Mouse (Mus musculus): ENCODE measurements around the gene Spdya. TPM values are rescaled to one million over a fixed set of nuclear protein-coding genes. Genes with fewer than 3 reads are reported as not detected.
A peak's percentile ranks its signal among the peaks of the same experiment; 100 is the strongest.

Gene Spdya
- polyA plus RNA-seq, 1 experiment from 2014 or later, result 0.62 TPM

- Histone ChIP-seq H3K4me3 (ENCODE audit: control insufficient read depth in 1 of 2, insufficient read depth in 1 of 2, low read depth in 1 of 2, low read length in 2 of 2) (no peak overlapping the region), H3K36me3 (ENCODE audit: control insufficient read depth, insufficient read depth, low read length) (no peaks in the 10 kb centered on the region), H3K9ac (ENCODE audit: low read length) (no peak overlapping the region), H3K27ac (replicated peaks in 1 of 2; ENCODE audit: control insufficient read depth in 1 of 2, insufficient read depth in 1 of 2, low read depth in 2 of 2, low read length in 2 of 2) (no peak overlapping the region), H3K4me2 (ENCODE audit: low read length) (no peak overlapping the region), H3K4me1 (ENCODE audit: control insufficient read depth in 2 of 2, insufficient read depth in 2 of 2, low read length in 2 of 2) (no peaks in the 10 kb centered on the region), H3K9me3 (ENCODE audit: control insufficient read depth, low read length) (no peaks in the 10 kb centered on the region), H3K27me3 (ENCODE audit: control insufficient read depth, insufficient read depth, low read length) (no peaks in the 10 kb centered on the region)
- no peak for ATAC-seq (ENCODE audit: insufficient number of reproducible peaks, insufficient read depth, low FRiP score, low read depth)
- WGBS, result 73% methylated on average over 3 of the region's 3 CpGs
Measured at GRCm38 (mm10) chr17:71537164-71537563, 14.7 kb upstream of the Spdya start.

- Histone ChIP-seq H3K4me3 (ENCODE audit: control insufficient read depth in 1 of 2, insufficient read depth in 1 of 2, low read depth in 1 of 2, low read length in 2 of 2) (no peak overlapping the region), H3K36me3 (ENCODE audit: control insufficient read depth, insufficient read depth, low read length) (no peaks in the 10 kb centered on the region), H3K9ac (ENCODE audit: low read length) (no peak overlapping the region), H3K9me3 (ENCODE audit: control insufficient read depth, low read length) (no peaks in the 10 kb centered on the region), H3K4me2 (ENCODE audit: low read length) (no peak overlapping the region), H3K27me3 (ENCODE audit: control insufficient read depth, insufficient read depth, low read length) (peaks cover 25% of the 10 kb centered on the region), H3K4me1 (ENCODE audit: control insufficient read depth in 2 of 2, insufficient read depth in 2 of 2, low read length in 2 of 2) (peaks cover 3 to 4% of the 10 kb centered on the region in 2 experiments; a peak in 2 of 4 replicates), H3K27ac (replicated peaks in 1 of 2; ENCODE audit: control insufficient read depth in 1 of 2, insufficient read depth in 1 of 2, low read depth in 2 of 2, low read length in 2 of 2) (no peak overlapping the region)
- ATAC-seq (ENCODE audit: insufficient number of reproducible peaks, insufficient read depth, low FRiP score, low read depth), result no peak
- WGBS, result 8% methylated on average over 1 of the region's 1 CpGs
Measured at GRCm38 (mm10) chr17:71548586-71548985, 3.3 kb upstream of the Spdya start.

- peak overlapping the region; percentile 69 for H3K9ac ChIP-seq (ENCODE audit: low read length)
- no peaks in the 10 kb centered on the region for H3K36me3 ChIP-seq (ENCODE audit: control insufficient read depth, insufficient read depth, low read length)
- no peak for ATAC-seq (ENCODE audit: insufficient number of reproducible peaks, insufficient read depth, low FRiP score, low read depth)
- peak overlapping the region; percentile 65 to 66 for H3K4me3 ChIP-seq (ENCODE audit: control insufficient read depth in 1 of 2, insufficient read depth in 1 of 2, low read depth in 1 of 2, low read length in 2 of 2)
- H3K27me3 ChIP-seq (ENCODE audit: control insufficient read depth, insufficient read depth, low read length), result peaks cover 32% of the 10 kb centered on the region
- H3K9me3 ChIP-seq (ENCODE audit: control insufficient read depth, low read length), result no peaks in the 10 kb centered on the region
- H3K4me2 ChIP-seq (ENCODE audit: low read length), result peak overlapping the region; percentile 97
- 12% methylated on average over 6 of the region's 6 CpGs for WGBS
- H3K4me1 ChIP-seq (ENCODE audit: control insufficient read depth in 2 of 2, insufficient read depth in 2 of 2, low read length in 2 of 2), result peaks cover 3 to 4% of the 10 kb centered on the region in 2 experiments; a peak in 2 of 4 replicates
- H3K27ac ChIP-seq (replicated peaks in 1 of 2; ENCODE audit: control insufficient read depth in 1 of 2, insufficient read depth in 1 of 2, low read depth in 2 of 2, low read length in 2 of 2), result no peak overlapping the region
Measured at GRCm38 (mm10) chr17:71551350-71551749, 511 bp upstream of the Spdya start.

GRCm38 (mm10) chr17:71552901-71553300 lies 1.0 kb downstream of the Spdya start:
- no peak for ATAC-seq (ENCODE audit: insufficient number of reproducible peaks, insufficient read depth, low FRiP score, low read depth)
- Histone ChIP-seq H3K36me3 (ENCODE audit: control insufficient read depth, insufficient read depth, low read length) (no peaks in the 10 kb centered on the region), H3K27me3 (ENCODE audit: control insufficient read depth, insufficient read depth, low read length) (peaks cover 32% of the 10 kb centered on the region), H3K27ac (replicated peaks in 1 of 2; ENCODE audit: control insufficient read depth in 1 of 2, insufficient read depth in 1 of 2, low read depth in 2 of 2, low read length in 2 of 2) (no peak overlapping the region), H3K4me1 (ENCODE audit: control insufficient read depth in 2 of 2, insufficient read depth in 2 of 2, low read length in 2 of 2) (peaks cover 3 to 4% of the 10 kb centered on the region in 2 experiments; a peak in 2 of 4 replicates), H3K9me3 (ENCODE audit: control insufficient read depth, low read length) (no peaks in the 10 kb centered on the region), H3K4me3 (ENCODE audit: control insufficient read depth in 1 of 2, insufficient read depth in 1 of 2, low read depth in 1 of 2, low read length in 2 of 2) (peak overlapping the region in 1 of 2 experiments; percentile 66; a peak in 2 of 4 replicates), H3K9ac (ENCODE audit: low read length) (no peak overlapping the region), H3K4me2 (ENCODE audit: low read length) (peak overlapping the region; percentile 97)
- WGBS, result 9% methylated on average over 11 of the region's 11 CpGs

- Histone ChIP-seq H3K9me3 (ENCODE audit: control insufficient read depth, low read length) (no peaks in the 10 kb centered on the region), H3K4me1 (ENCODE audit: control insufficient read depth in 2 of 2, insufficient read depth in 2 of 2, low read length in 2 of 2) (no peaks in the 10 kb centered on the region), H3K27ac (replicated peaks in 1 of 2; ENCODE audit: control insufficient read depth in 1 of 2, insufficient read depth in 1 of 2, low read depth in 2 of 2, low read length in 2 of 2) (no peak overlapping the region), H3K36me3 (ENCODE audit: control insufficient read depth, insufficient read depth, low read length) (no peaks in the 10 kb centered on the region), H3K9ac (ENCODE audit: low read length) (no peak overlapping the region), H3K4me3 (ENCODE audit: control insufficient read depth in 1 of 2, insufficient read depth in 1 of 2, low read depth in 1 of 2, low read length in 2 of 2) (no peak overlapping the region), H3K4me2 (ENCODE audit: low read length) (no peak overlapping the region), H3K27me3 (ENCODE audit: control insufficient read depth, insufficient read depth, low read length) (no peaks in the 10 kb centered on the region)
- ATAC-seq (ENCODE audit: insufficient number of reproducible peaks, insufficient read depth, low FRiP score, low read depth), result no peak
Measured at GRCm38 (mm10) chr17:71561631-71562030, 9.8 kb downstream of the Spdya start.

- Histone ChIP-seq H3K4me1 (ENCODE audit: control insufficient read depth in 2 of 2, insufficient read depth in 2 of 2, low read length in 2 of 2) (no peaks in the 10 kb centered on the region), H3K9me3 (ENCODE audit: control insufficient read depth, low read length) (no peaks in the 10 kb centered on the region), H3K27me3 (ENCODE audit: control insufficient read depth, insufficient read depth, low read length) (no peaks in the 10 kb centered on the region), H3K9ac (ENCODE audit: low read length) (no peak overlapping the region), H3K36me3 (ENCODE audit: control insufficient read depth, insufficient read depth, low read length) (no peaks in the 10 kb centered on the region), H3K4me2 (ENCODE audit: low read length) (no peak overlapping the region), H3K27ac (replicated peaks in 1 of 2; ENCODE audit: control insufficient read depth in 1 of 2, insufficient read depth in 1 of 2, low read depth in 2 of 2, low read length in 2 of 2) (no peak overlapping the region), H3K4me3 (ENCODE audit: control insufficient read depth in 1 of 2, insufficient read depth in 1 of 2, low read depth in 1 of 2, low read length in 2 of 2) (no peak overlapping the region)
- 91% methylated on average over 1 of the region's 1 CpGs for WGBS
- ATAC-seq (ENCODE audit: insufficient number of reproducible peaks, insufficient read depth, low FRiP score, low read depth), result no peak
Measured at GRCm38 (mm10) chr17:71579176-71579705, 27.4 kb downstream of the Spdya start.

GRCm38 (mm10) chr17:71597881-71598658 lies 46.2 kb downstream of the Spdya start:
- WGBS, result 2% methylated on average over 48 of the region's 48 CpGs
- Histone ChIP-seq H3K36me3 (ENCODE audit: control insufficient read depth, insufficient read depth, low read length) (no peaks in the 10 kb centered on the region), H3K27ac (replicated peaks in 1 of 2; ENCODE audit: control insufficient read depth in 1 of 2, insufficient read depth in 1 of 2, low read depth in 2 of 2, low read length in 2 of 2) (peak overlapping the region; percentile 63 to 70), H3K9me3 (ENCODE audit: control insufficient read depth, low read length) (no peaks in the 10 kb centered on the region), H3K4me2 (ENCODE audit: low read length) (peak overlapping the region; percentile 97), H3K4me1 (ENCODE audit: control insufficient read depth in 2 of 2, insufficient read depth in 2 of 2, low read length in 2 of 2) (peaks cover 4 to 13% of the 10 kb centered on the region in 2 experiments), H3K4me3 (ENCODE audit: control insufficient read depth in 1 of 2, insufficient read depth in 1 of 2, low read depth in 1 of 2, low read length in 2 of 2) (peak overlapping the region; percentile 78 to 83), H3K9ac (ENCODE audit: low read length) (peak overlapping the region; percentile 83), H3K27me3 (ENCODE audit: control insufficient read depth, insufficient read depth, low read length) (no peaks in the 10 kb centered on the region)
- peak; percentile 49 for ATAC-seq (ENCODE audit: insufficient number of reproducible peaks, insufficient read depth, low FRiP score, low read depth)
